Mouse (Mus musculus): ENCODE measurements at regions not wholly inside any gene's neighbourhood (a gene's known extent, or its start where the extent isn't known, plus 50 kb on each side); places are given as distances from the start of the nearest gene placed in this dataset.

- H3K27ac ChIP-seq (ENCODE audit: low read depth, low read length): no peak overlapping the region
- no peak overlapping the region for H3K9ac ChIP-seq (replicated peaks; ENCODE audit: low read depth, low read length)
- no peak overlapping the region for H3K4me2 ChIP-seq (ENCODE audit: low read depth, low read length)
- H3K36me3 ChIP-seq (ENCODE audit: control insufficient read depth, insufficient read depth, low read length): no peaks in the 10 kb centered on the region
- no peaks in the 10 kb centered on the region for H3K27me3 ChIP-seq (ENCODE audit: control insufficient read depth, insufficient read depth, low read length)
- H3K4me1 ChIP-seq (ENCODE audit: control insufficient read depth, insufficient read depth, low read length): no peaks in the 10 kb centered on the region
- no peaks in the 10 kb centered on the region for H3K9me3 ChIP-seq (ENCODE audit: control insufficient read depth, low read length)
- H3K4me3 ChIP-seq (ENCODE audit: low read depth, low read length): no peak overlapping the region
- ATAC-seq (ENCODE audit: low read depth): no peak
- WGBS: 61% methylated on average over 2 of the region's 2 CpGs
Measured at GRCm38 (mm10) chr8:30661261-30661660, 2767.2 kb upstream of the 5930422O12Rik start.

- Histone ChIP-seq H3K4me3 (ENCODE audit: low read depth, low read length) (no peak overlapping the region), H3K36me3 (ENCODE audit: control insufficient read depth, insufficient read depth, low read length) (no peaks in the 10 kb centered on the region), H3K4me1 (ENCODE audit: control insufficient read depth, insufficient read depth, low read length) (no peaks in the 10 kb centered on the region), H3K4me2 (ENCODE audit: low read depth, low read length) (no peak overlapping the region), H3K27me3 (ENCODE audit: control insufficient read depth, insufficient read depth, low read length) (no peaks in the 10 kb centered on the region), H3K9ac (replicated peaks; ENCODE audit: low read depth, low read length) (no peak overlapping the region), H3K27ac (ENCODE audit: low read depth, low read length) (no peak overlapping the region), H3K9me3 (ENCODE audit: control insufficient read depth, low read length) (no peaks in the 10 kb centered on the region)
- no peak for ATAC-seq (ENCODE audit: low read depth)
- WGBS: 43% methylated on average over 4 of the region's 4 CpGs
Measured at GRCm38 (mm10) chr8:30669451-30669850, 2759.1 kb upstream of the 5930422O12Rik start.

DNA sequence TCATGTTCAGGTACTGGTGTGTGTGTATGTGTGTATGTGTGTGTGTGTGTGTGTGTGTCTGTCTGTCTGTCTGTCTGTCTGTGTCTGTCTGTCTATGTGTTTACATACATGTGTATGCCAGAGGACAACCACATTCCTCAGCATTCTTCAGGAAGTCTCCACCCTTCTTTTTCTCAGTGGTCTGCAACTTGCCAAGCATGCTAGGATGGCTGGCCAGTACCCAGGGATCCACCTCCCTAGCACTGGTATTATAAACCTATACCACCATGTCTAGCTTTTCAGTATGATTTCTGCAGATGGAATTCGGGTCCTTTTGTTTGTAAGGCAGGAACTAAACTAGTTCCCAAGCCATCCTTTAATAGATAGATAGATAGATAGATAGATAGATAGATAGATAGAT, 2751.1 kb upstream of the 5930422O12Rik start:
- H3K27ac ChIP-seq (ENCODE audit: low read depth, low read length): no peak overlapping the region
- H3K4me3 ChIP-seq (ENCODE audit: low read depth, low read length): no peak overlapping the region
- H3K4me1 ChIP-seq (ENCODE audit: control insufficient read depth, insufficient read depth, low read length): no peaks in the 10 kb centered on the region
- no peak for ATAC-seq (ENCODE audit: low read depth)
- H3K4me2 ChIP-seq (ENCODE audit: low read depth, low read length): no peak overlapping the region
- no peak overlapping the region for H3K9ac ChIP-seq (replicated peaks; ENCODE audit: low read depth, low read length)
- no peaks in the 10 kb centered on the region for H3K9me3 ChIP-seq (ENCODE audit: control insufficient read depth, low read length)
- no peaks in the 10 kb centered on the region for H3K27me3 ChIP-seq (ENCODE audit: control insufficient read depth, insufficient read depth, low read length)
- no peaks in the 10 kb centered on the region for H3K36me3 ChIP-seq (ENCODE audit: control insufficient read depth, insufficient read depth, low read length)
- 83% methylated on average over 1 of the region's 1 CpGs for WGBS

DNA sequence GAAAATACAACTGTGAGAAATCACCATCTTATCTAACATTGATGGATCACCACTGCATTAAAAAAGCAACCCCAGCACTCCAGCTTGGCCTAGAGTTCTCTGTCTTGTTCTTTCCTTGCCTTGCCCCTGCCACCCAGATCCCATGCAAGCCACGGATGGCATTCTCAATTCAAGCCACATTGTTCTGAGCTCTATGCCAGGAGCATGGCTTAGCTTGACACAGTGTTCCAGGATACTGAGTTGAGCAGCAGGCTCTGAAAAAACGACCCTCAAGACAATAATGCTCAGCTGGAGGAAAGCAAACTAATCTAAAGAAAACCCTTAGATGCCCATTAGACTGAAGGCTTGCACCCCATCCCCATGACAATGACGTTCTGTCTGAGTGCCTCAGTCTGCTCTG, 2746.3 kb upstream of the 5930422O12Rik start:
- Histone ChIP-seq H3K4me1 (ENCODE audit: control insufficient read depth, insufficient read depth, low read length) (no peaks in the 10 kb centered on the region), H3K9ac (replicated peaks; ENCODE audit: low read depth, low read length) (no peak overlapping the region), H3K36me3 (ENCODE audit: control insufficient read depth, insufficient read depth, low read length) (no peaks in the 10 kb centered on the region), H3K4me3 (ENCODE audit: low read depth, low read length) (no peak overlapping the region), H3K27me3 (ENCODE audit: control insufficient read depth, insufficient read depth, low read length) (no peaks in the 10 kb centered on the region), H3K4me2 (ENCODE audit: low read depth, low read length) (no peak overlapping the region), H3K27ac (ENCODE audit: low read depth, low read length) (no peak overlapping the region), H3K9me3 (ENCODE audit: control insufficient read depth, low read length) (no peaks in the 10 kb centered on the region)
- no peak for ATAC-seq (ENCODE audit: low read depth)
- 37% methylated on average over 3 of the region's 3 CpGs for WGBS

DNA sequence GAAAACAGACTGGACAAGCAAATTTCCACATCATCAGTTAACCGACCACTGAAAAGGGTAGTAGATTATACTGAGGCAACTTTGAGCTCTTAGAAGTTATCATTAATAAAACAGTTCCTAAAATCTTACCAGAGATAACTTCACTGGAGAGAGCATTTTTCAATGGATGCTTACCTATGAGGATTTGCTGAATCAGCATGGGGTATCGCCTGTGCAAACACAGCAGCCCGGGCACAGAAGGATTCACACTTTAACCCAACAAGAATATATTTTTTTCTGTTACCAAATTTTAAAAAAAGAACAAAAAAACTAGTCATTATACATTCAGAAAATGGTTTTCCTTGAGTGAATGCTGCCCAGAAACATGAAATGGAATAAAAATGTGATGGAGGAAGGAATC, 2742.0 kb upstream of the 5930422O12Rik start:
- Histone ChIP-seq H3K4me2 (ENCODE audit: low read depth, low read length) (no peak overlapping the region), H3K27ac (ENCODE audit: low read depth, low read length) (no peak overlapping the region), H3K27me3 (ENCODE audit: control insufficient read depth, insufficient read depth, low read length) (no peaks in the 10 kb centered on the region), H3K4me1 (ENCODE audit: control insufficient read depth, insufficient read depth, low read length) (no peaks in the 10 kb centered on the region), H3K36me3 (ENCODE audit: control insufficient read depth, insufficient read depth, low read length) (no peaks in the 10 kb centered on the region), H3K9me3 (ENCODE audit: control insufficient read depth, low read length) (no peaks in the 10 kb centered on the region), H3K4me3 (ENCODE audit: low read depth, low read length) (no peak overlapping the region), H3K9ac (replicated peaks; ENCODE audit: low read depth, low read length) (no peak overlapping the region)
- 87% methylated on average over 3 of the region's 3 CpGs for WGBS
- ATAC-seq (ENCODE audit: low read depth): no peak

DNA sequence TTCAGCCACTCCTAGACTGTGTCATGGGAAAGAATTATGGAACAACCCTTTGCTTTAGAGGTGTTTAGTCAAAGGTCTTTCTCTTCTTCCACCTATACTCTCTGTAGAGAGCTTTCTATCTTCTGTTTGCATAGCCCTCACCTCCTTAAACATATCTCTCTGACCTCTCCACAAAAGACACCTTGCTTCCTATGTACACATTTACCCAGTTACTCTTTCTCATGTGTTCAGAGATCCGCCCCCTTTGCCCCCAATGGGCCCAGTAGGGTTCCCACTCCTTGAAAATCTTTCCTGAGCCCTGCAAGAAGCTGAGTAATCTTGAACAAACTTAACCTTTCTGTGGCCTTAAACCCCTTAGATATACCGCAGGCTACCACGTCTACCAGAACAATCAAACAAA, 2734.4 kb upstream of the 5930422O12Rik start:
- no peaks in the 10 kb centered on the region for H3K27me3 ChIP-seq (ENCODE audit: control insufficient read depth, insufficient read depth, low read length)
- H3K4me3 ChIP-seq (ENCODE audit: low read depth, low read length): no peak overlapping the region
- no peak overlapping the region for H3K9ac ChIP-seq (replicated peaks; ENCODE audit: low read depth, low read length)
- no peaks in the 10 kb centered on the region for H3K9me3 ChIP-seq (ENCODE audit: control insufficient read depth, low read length)
- H3K4me2 ChIP-seq (ENCODE audit: low read depth, low read length): no peak overlapping the region
- no peak for ATAC-seq (ENCODE audit: low read depth)
- 94% methylated on average over 3 of the region's 3 CpGs for WGBS
- no peak overlapping the region for H3K27ac ChIP-seq (ENCODE audit: low read depth, low read length)
- no peaks in the 10 kb centered on the region for H3K36me3 ChIP-seq (ENCODE audit: control insufficient read depth, insufficient read depth, low read length)
- no peaks in the 10 kb centered on the region for H3K4me1 ChIP-seq (ENCODE audit: control insufficient read depth, insufficient read depth, low read length)

- H3K4me3 ChIP-seq (ENCODE audit: low read depth, low read length): no peak overlapping the region
- H3K36me3 ChIP-seq (ENCODE audit: control insufficient read depth, insufficient read depth, low read length): no peaks in the 10 kb centered on the region
- WGBS: 93% methylated on average over 1 of the region's 1 CpGs
- no peaks in the 10 kb centered on the region for H3K4me1 ChIP-seq (ENCODE audit: control insufficient read depth, insufficient read depth, low read length)
- no peaks in the 10 kb centered on the region for H3K27me3 ChIP-seq (ENCODE audit: control insufficient read depth, insufficient read depth, low read length)
- no peak overlapping the region for H3K27ac ChIP-seq (ENCODE audit: low read depth, low read length)
- H3K4me2 ChIP-seq (ENCODE audit: low read depth, low read length): no peak overlapping the region
- H3K9me3 ChIP-seq (ENCODE audit: control insufficient read depth, low read length): no peaks in the 10 kb centered on the region
- no peak for ATAC-seq (ENCODE audit: low read depth)
- H3K9ac ChIP-seq (replicated peaks; ENCODE audit: low read depth, low read length): no peak overlapping the region
Measured at GRCm38 (mm10) chr8:30716643-30717042, 2711.9 kb upstream of the 5930422O12Rik start.

DNA sequence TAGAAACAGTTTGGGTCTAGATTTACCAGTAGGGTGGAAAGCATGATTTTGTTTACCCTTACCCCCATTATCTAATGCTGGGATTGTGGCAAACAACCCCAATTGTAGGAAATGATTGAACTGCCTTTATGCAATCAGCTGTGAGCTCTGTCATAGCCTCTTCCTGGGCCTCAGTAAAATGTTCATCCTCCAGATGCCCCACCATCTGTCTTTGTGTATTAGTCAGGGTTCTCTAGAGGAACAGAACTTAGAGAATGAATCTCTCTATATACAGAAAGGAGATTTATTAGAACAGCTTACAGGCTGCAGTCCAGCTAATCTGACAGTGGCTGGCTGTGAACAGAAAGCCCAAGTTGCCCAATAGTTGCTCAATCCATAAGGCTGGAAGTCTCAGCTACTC, 2698.1 kb upstream of the 5930422O12Rik start:
- no peaks in the 10 kb centered on the region for H3K4me1 ChIP-seq (ENCODE audit: control insufficient read depth, insufficient read depth, low read length)
- no peak overlapping the region for H3K4me2 ChIP-seq (ENCODE audit: low read depth, low read length)
- no peaks in the 10 kb centered on the region for H3K27me3 ChIP-seq (ENCODE audit: control insufficient read depth, insufficient read depth, low read length)
- no peak overlapping the region for H3K4me3 ChIP-seq (ENCODE audit: low read depth, low read length)
- no peaks in the 10 kb centered on the region for H3K9me3 ChIP-seq (ENCODE audit: control insufficient read depth, low read length)
- H3K27ac ChIP-seq (ENCODE audit: low read depth, low read length): no peak overlapping the region
- H3K9ac ChIP-seq (replicated peaks; ENCODE audit: low read depth, low read length): no peak overlapping the region
- no peaks in the 10 kb centered on the region for H3K36me3 ChIP-seq (ENCODE audit: control insufficient read depth, insufficient read depth, low read length)
- no peak for ATAC-seq (ENCODE audit: low read depth)

DNA sequence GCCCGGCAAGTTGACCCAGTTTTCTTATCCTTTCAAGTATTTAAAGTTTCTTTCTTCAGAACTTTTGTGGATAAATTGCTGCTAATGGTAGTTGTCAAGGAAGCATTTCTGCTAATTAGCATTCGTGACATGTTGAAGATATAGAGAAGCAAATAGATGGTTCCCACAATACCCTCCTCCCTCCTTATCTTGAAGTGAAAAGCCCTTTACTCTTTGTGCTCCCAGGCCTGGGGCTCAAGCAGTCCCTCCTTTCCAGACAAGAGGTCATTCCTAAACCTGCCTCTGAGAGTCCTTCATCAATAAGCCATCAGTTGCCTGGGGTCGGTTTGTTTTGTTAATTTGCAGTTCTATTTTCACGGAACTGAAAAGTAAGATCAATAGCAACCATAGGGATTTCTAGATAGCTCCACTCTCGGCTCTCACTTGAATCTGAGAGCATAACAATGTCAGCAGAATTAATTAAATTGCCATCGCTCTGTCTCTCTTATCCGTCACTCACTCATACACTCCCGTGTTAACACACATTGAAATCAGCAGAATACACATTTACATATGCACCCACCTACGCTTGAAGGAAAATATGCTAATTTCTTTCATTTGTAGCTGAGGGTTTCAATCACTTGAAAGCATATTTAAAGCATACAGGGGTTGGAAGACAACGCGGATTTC, 2695.8 kb upstream of the 5930422O12Rik start:
- Histone ChIP-seq H3K36me3 (ENCODE audit: control insufficient read depth, insufficient read depth, low read length) (no peaks in the 10 kb centered on the region), H3K27ac (ENCODE audit: low read depth, low read length) (no peak overlapping the region), H3K4me3 (ENCODE audit: low read depth, low read length) (no peak overlapping the region), H3K4me1 (ENCODE audit: control insufficient read depth, insufficient read depth, low read length) (no peaks in the 10 kb centered on the region), H3K27me3 (ENCODE audit: control insufficient read depth, insufficient read depth, low read length) (no peaks in the 10 kb centered on the region), H3K9me3 (ENCODE audit: control insufficient read depth, low read length) (no peaks in the 10 kb centered on the region), H3K4me2 (ENCODE audit: low read depth, low read length) (no peak overlapping the region), H3K9ac (replicated peaks; ENCODE audit: low read depth, low read length) (no peak overlapping the region)
- ATAC-seq (ENCODE audit: low read depth): no peak
- WGBS: 65% methylated on average over 11 of the region's 11 CpGs
